Mouse (Mus musculus): Measurements from ENCODE around the gene Gm45844.
"Not testable (repeated sequence)": the region's sequence is repeated elsewhere in the genome, so short reads cannot be mapped to it uniquely, and the experiment has no call there.

Gene Gm45844

GRCm38 (mm10) chr7:7277966-7278567, at the start of gene Gm45844:
TSS of gene Gm45844 (minus strand) at chr7:7278289.
- DNase-seq = peak; percentile 97

DNA sequence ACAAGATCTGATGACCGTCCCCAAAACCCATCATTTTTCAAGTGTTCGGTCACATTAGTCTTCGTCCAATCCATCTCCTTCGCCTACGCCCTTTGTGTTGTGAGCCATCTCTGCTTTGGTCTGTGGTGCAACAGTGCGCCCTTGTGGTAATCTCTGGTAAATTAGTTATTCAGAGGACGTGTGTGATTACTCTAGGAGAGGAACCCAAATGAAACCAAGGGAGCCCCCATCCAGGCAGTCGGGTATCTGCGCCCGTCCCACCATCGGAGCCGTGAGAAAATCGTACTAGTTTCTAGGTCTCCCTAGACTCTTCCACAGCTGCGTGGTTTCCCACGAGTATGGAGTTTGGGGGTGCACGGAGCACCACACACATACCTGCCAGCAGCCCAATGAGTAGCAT, 17.5 kb upstream of the Gm45844 start:
- peak; percentile 80 for DNase-seq

- no peak for DNase-seq
These were observed 3.3 kb upstream of the Gm45844 start for GRCm38 (mm10) chr7:7281383-7281782.

- not testable (repeated sequence) for DNase-seq
These were observed 533 bp downstream of the Gm45844 start for GRCm38 (mm10) chr7:7277556-7277955.

DNA sequence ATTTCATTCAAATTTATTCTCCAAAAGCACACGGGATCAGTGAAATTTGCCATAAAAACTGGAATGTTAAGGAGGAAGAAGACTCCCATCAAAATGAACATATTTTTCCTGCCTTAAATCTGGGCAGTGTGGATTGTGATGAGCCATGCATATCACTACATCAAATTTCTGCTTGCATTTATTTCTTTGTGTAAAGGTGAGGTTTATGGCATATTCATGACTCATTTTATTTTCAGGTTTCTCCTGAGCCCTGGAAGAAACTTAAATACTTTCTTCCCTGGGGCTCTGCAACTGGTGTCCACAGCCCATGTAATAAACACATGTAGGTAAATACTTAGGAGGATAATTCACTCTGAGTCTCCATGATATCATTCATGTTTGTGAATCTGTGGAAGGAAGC, 30.9 kb downstream of the Gm45844 start, which contains the start of gene Vmn2r29:
Gene Vmn2r29 (minus strand): TSS at position 101 of the 400 bp plus-strand sequence.
- not testable (repeated sequence) for DNase-seq

GRCm38 (mm10) chr7:7209313-7210151, 68.6 kb downstream of the Gm45844 start, which contains the start of gene Zfp772:
TSS of gene Zfp772 (minus strand) at chr7:7209998.
- peak; percentile 67 for DNase-seq

GRCm38 (mm10) chr7:7188191-7188942, 89.7 kb downstream of the Gm45844 start:
- DNase-seq = peak; percentile 76

- peak; percentile 21 for DNase-seq
These were observed 90.5 kb downstream of the Gm45844 start for GRCm38 (mm10) chr7:7187417-7188190.

GRCm38 (mm10) chr7:7185897-7186296, 92.2 kb downstream of the Gm45844 start:
- no peak for DNase-seq

GRCm38 (mm10) chr7:7171227-7172147, 106.6 kb downstream of the Gm45844 start, which contains the start of gene Zfp418:
TSS of gene Zfp418 (plus strand) at chr7:7171330.
- peak; percentile 84 for DNase-seq
